Mouse (Mus musculus) cerebellum, adult 2 months (tissue): ENCODE results near the gene Ghr.

Experiments
- CTCF ChIP-seq: fragments of 200-500 bp; IDR thresholded peaks from 2 replicates; pipeline ENCODE4 v1.5.1; 2011; ENCODE audit warnings: low read depth, mild to moderate bottlenecking, control low read depth, low read length, moderate library complexity, borderline replicate concordance; ENCODE audit not compliant: insufficient read depth
- POLR2A ChIP-seq: fragments of 200-500 bp; IDR thresholded peaks from 2 replicates; pipeline ENCODE4 v1.6.1; 2011; ENCODE audit warnings: low read length, control low read depth, borderline replicate concordance; ENCODE audit not compliant: insufficient read depth

- TF ChIP-seq POLR2A, result no peak
- TF ChIP-seq CTCF, result no peak
Measured at GRCm38 (mm10) chr15:3569178-3569903, 14.0 kb downstream of the Ghr start.
